In genomic region chr11:46755714-46756113, GRCm38 (mm10) we compare ENCODE assay signal across 12 mouse cellular contexts. TPM values are rescaled to one million over a fixed set of nuclear protein-coding genes. Genes with fewer than 3 reads are reported as not detected.
"Had no signal": no experiment of that assay in that cellular context is flagged by ENCODE, and none has a peak within 500 bp of the region (broad histone marks: within the 10 kb centered on the region; RNA-seq: fewer than 3 reads in every experiment).

No protein-coding gene starts in this region.

RNA-seq across cellular contexts. Expression of gene Havcr1, which starts 20.8 kb away (rescaled TPM):
- polyA plus RNA-seq: liver, postnatal 0 days; midbrain, embryonic 13.5 days; midbrain, embryonic 15.5 days; midbrain, postnatal 0 days; neural tube, embryonic 12.5 days; neural tube, embryonic 14.5 days; stomach, embryonic 15.5 days; stomach, postnatal 0 days had no signal

RNA-seq across cellular contexts. Expression of gene Timd2, which starts 48.9 kb away (rescaled TPM):
- polyA plus RNA-seq: lung, adult 2 months; lung, embryonic 15.5 days; macrophage; midbrain, postnatal 0 days; neural tube, embryonic 12.5 days; neural tube, embryonic 14.5 days; stomach, postnatal 0 days; urinary bladder, adult 2 months had no signal

RNA-seq across cellular contexts. Expression of gene Timd4, which starts 54.9 kb away (rescaled TPM):
- polyA plus RNA-seq: lung, embryonic 15.5 days; neural tube, embryonic 12.5 days; neural tube, embryonic 14.5 days had no signal
